Mouse (Mus musculus) right cerebral cortex, postnatal 4 days (tissue): ENCODE data around the gene Ptprg.

Experiments used
- DNase-seq: peaks from one replicate; pipeline ENCODE4 v3.0.0-alpha.2; 2022

The Ptprg gene

GRCm38 (mm10) chr14:11553273-11553665 is at the start of gene Ptprg:
Gene Ptprg (plus strand): TSS chr14:11553532.
- DNase-seq = peak; percentile 89

- no peak for DNase-seq
Measured at GRCm38 (mm10) chr14:11503803-11504365, 49.4 kb upstream of the Ptprg start.

GRCm38 (mm10) chr14:11510173-11510572 is 43.2 kb upstream of the Ptprg start:
- DNase-seq = no peak

GRCm38 (mm10) chr14:11519171-11519570 is 34.2 kb upstream of the Ptprg start:
- DNase-seq = no peak

- no peak for DNase-seq
Measured at GRCm38 (mm10) chr14:11523052-11523451, 30.3 kb upstream of the Ptprg start.

- no peak for DNase-seq
Measured at GRCm38 (mm10) chr14:11529591-11529990, 23.7 kb upstream of the Ptprg start.

GRCm38 (mm10) chr14:11534456-11534855 is 18.9 kb upstream of the Ptprg start:
- DNase-seq = no peak

- DNase-seq = no peak
Measured at GRCm38 (mm10) chr14:11536121-11536520, 17.2 kb upstream of the Ptprg start.

GRCm38 (mm10) chr14:11551892-11552291 is 1.4 kb upstream of the Ptprg start:
- DNase-seq = no peak

- DNase-seq = peak; percentile 42
Measured at GRCm38 (mm10) chr14:11552521-11553272, 635 bp upstream of the Ptprg start.

- no peak for DNase-seq
Measured at GRCm38 (mm10) chr14:11553679-11554305, 460 bp downstream of the Ptprg start.

- DNase-seq = peak; percentile 56
Measured at GRCm38 (mm10) chr14:11554306-11555041, 1.1 kb downstream of the Ptprg start.

- DNase-seq = peak; percentile 29
Measured at GRCm38 (mm10) chr14:11555061-11555501, 1.7 kb downstream of the Ptprg start.

- DNase-seq = peak; percentile 49
Measured at GRCm38 (mm10) chr14:11555521-11556355, 2.4 kb downstream of the Ptprg start.

- peak; percentile 76 for DNase-seq
Measured at GRCm38 (mm10) chr14:11556356-11557130, 3.2 kb downstream of the Ptprg start.

- DNase-seq = no peak
Measured at GRCm38 (mm10) chr14:11558496-11558895, 5.2 kb downstream of the Ptprg start.

- no peak for DNase-seq
Measured at GRCm38 (mm10) chr14:11560641-11561232, 7.4 kb downstream of the Ptprg start.

- no peak for DNase-seq
Measured at GRCm38 (mm10) chr14:11561397-11561796, 8.1 kb downstream of the Ptprg start.

GRCm38 (mm10) chr14:11562870-11563269 is 9.5 kb downstream of the Ptprg start:
- DNase-seq = no peak

- no peak for DNase-seq
Measured at GRCm38 (mm10) chr14:11563656-11564055, 10.3 kb downstream of the Ptprg start.

- no peak for DNase-seq
Measured at GRCm38 (mm10) chr14:11564456-11564855, 11.1 kb downstream of the Ptprg start.
